Mouse (Mus musculus): Measurements from ENCODE around the gene Azin2. TPM values are rescaled to one million over a fixed set of nuclear protein-coding genes. Genes with fewer than 3 reads are reported as not detected.
A peak's percentile ranks its signal among the peaks of the same experiment; 100 is the strongest.

Azin2 gene
- polyA plus RNA-seq, 1 experiment from 2014 or later, result 17.5 TPM

DNA sequence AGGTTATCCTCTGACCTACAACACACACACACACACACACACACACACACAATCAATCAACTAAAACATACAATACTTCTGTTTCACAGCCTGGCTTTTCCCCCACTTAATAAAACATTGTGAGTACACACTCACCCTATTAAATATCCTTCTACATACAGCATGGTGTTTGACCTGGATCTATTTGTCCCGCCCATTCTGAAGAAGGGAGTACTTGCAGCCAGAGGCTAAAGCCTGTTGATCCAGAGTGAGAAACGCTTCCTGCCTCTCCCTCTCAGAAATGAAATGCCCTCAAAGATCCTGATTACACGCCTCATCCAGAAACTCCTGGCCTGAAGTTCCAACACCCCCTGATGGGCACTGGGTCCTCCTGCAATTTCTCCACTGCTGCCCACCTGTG lies 45.1 kb downstream of the Azin2 start:
- H3K27me3 ChIP-seq (replicated peaks; ENCODE audit: control insufficient read depth, insufficient read depth, low read length), result no peaks in the 10 kb centered on the region
- H3K4me1 ChIP-seq (replicated peaks; ENCODE audit: control insufficient read depth, insufficient read depth, low read length), result peaks cover 3% of the 10 kb centered on the region
- whole genome bisulfite sequencing, result 60% methylated on average over 3 of the region's 3 CpGs
- no peaks in the 10 kb centered on the region for H3K36me3 ChIP-seq (ENCODE audit: control insufficient read depth, insufficient read depth, low read length)
- H3K9me3 ChIP-seq (ENCODE audit: control insufficient read depth, low read length), result no peaks in the 10 kb centered on the region
- no peak overlapping the region for H3K4me2 ChIP-seq (ENCODE audit: low read length)
- no peak overlapping the region for H3K4me3 ChIP-seq (ENCODE audit: low read depth, low read length)
- no peak overlapping the region for H3K9ac ChIP-seq (ENCODE audit: low read length)
- no peak overlapping the region for H3K27ac ChIP-seq (ENCODE audit: low read depth)
- DNase-seq (ENCODE audit: low spot score), result no peak
- no peak for ATAC-seq (replicated peaks; ENCODE audit: low FRiP score, low TSS enrichment, low read depth)

- Histone ChIP-seq H3K9ac (ENCODE audit: low read length) (no peak overlapping the region), H3K27me3 (replicated peaks; ENCODE audit: control insufficient read depth, insufficient read depth, low read length) (no peaks in the 10 kb centered on the region), H3K4me3 (ENCODE audit: low read depth, low read length) (no peak overlapping the region), H3K36me3 (ENCODE audit: control insufficient read depth, insufficient read depth, low read length) (peaks cover 23% of the 10 kb centered on the region), H3K4me2 (ENCODE audit: low read length) (no peak overlapping the region), H3K9me3 (ENCODE audit: control insufficient read depth, low read length) (no peaks in the 10 kb centered on the region), H3K27ac (ENCODE audit: low read depth) (no peak overlapping the region), H3K4me1 (replicated peaks; ENCODE audit: control insufficient read depth, insufficient read depth, low read length) (peaks cover 3% of the 10 kb centered on the region)
- 28% methylated on average over 4 of the region's 4 CpGs for WGBS
- ATAC-seq (replicated peaks; ENCODE audit: low FRiP score, low TSS enrichment, low read depth) (no peak), DNase-seq (ENCODE audit: low spot score) (peak; percentile 79)
These were observed 48.4 kb downstream of the Azin2 start for GRCm38 (mm10) chr4:128913794-128914193.

- Histone ChIP-seq H3K36me3 (ENCODE audit: control insufficient read depth, insufficient read depth, low read length) (peaks cover 23% of the 10 kb centered on the region), H3K4me3 (ENCODE audit: low read depth, low read length) (no peak overlapping the region), H3K27me3 (replicated peaks; ENCODE audit: control insufficient read depth, insufficient read depth, low read length) (no peaks in the 10 kb centered on the region), H3K4me2 (ENCODE audit: low read length) (no peak overlapping the region), H3K27ac (ENCODE audit: low read depth) (no peak overlapping the region), H3K4me1 (replicated peaks; ENCODE audit: control insufficient read depth, insufficient read depth, low read length) (peaks cover 5% of the 10 kb centered on the region; the same call in 1 of the 2 replicates), H3K9me3 (ENCODE audit: control insufficient read depth, low read length) (no peaks in the 10 kb centered on the region), H3K9ac (ENCODE audit: low read length) (no peak overlapping the region)
- 88% methylated on average over 10 of the region's 10 CpGs for WGBS
- ATAC-seq (replicated peaks; ENCODE audit: low FRiP score, low TSS enrichment, low read depth) (no peak), DNase-seq (ENCODE audit: low spot score) (no peak)
These were observed 50.2 kb downstream of the Azin2 start for GRCm38 (mm10) chr4:128912085-128912484.

DNA sequence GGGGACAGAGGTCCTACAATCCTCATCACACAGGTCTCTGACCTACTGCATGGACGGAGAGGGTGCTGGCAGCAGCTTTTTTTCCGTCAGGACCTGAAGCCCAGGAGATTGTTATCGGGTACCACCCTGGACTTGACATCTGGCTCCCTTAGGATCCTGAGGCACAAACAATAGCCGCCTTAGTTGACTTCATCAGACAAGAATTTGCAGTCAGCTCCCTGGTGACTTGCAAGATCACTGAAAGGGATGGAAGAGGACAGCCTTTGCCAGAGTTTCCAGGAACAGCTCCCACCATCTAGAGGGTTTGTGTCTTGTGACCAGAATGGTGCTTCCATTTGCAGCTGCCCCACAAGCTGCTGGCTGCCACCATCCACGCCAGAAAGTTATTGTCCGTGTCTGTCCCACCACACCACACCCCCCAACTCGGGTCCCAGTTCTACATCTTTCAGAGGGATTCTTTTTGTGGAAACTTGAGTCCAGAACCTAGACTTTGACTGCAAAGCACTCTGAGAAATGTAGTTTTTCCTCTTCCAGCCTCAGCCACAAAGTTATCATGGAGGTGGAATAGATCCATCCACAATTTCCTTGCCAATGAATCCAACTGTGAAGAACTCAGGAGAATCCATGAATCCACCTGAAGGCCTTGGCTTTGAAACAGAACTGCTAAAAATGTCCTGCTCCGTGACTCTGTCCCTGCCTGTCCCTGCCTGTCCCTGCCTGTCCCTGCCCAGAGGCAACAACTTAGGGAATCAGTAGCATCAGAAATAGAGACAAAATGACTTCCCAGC lies 51.8 kb downstream of the Azin2 start:
- H3K4me3 ChIP-seq (ENCODE audit: low read depth, low read length), result no peak overlapping the region
- H3K36me3 ChIP-seq (ENCODE audit: control insufficient read depth, insufficient read depth, low read length), result peaks cover 23% of the 10 kb centered on the region
- DNase-seq (ENCODE audit: low spot score) (no peak), ATAC-seq (replicated peaks; ENCODE audit: low FRiP score, low TSS enrichment, low read depth) (no peak)
- 77% methylated on average over 8 of the region's 8 CpGs for WGBS
- no peak overlapping the region for H3K4me2 ChIP-seq (ENCODE audit: low read length)
- no peak overlapping the region for H3K9ac ChIP-seq (ENCODE audit: low read length)
- H3K4me1 ChIP-seq (replicated peaks; ENCODE audit: control insufficient read depth, insufficient read depth, low read length), result peaks cover 7% of the 10 kb centered on the region
- no peaks in the 10 kb centered on the region for H3K27me3 ChIP-seq (replicated peaks; ENCODE audit: control insufficient read depth, insufficient read depth, low read length)
- H3K27ac ChIP-seq (ENCODE audit: low read depth), result no peak overlapping the region
- H3K9me3 ChIP-seq (ENCODE audit: control insufficient read depth, low read length), result no peaks in the 10 kb centered on the region

- H3K4me1 ChIP-seq (replicated peaks; ENCODE audit: control insufficient read depth, insufficient read depth, low read length), result peaks cover 17% of the 10 kb centered on the region
- H3K27me3 ChIP-seq (replicated peaks; ENCODE audit: control insufficient read depth, insufficient read depth, low read length), result no peaks in the 10 kb centered on the region
- no peak overlapping the region for H3K4me3 ChIP-seq (ENCODE audit: low read depth, low read length)
- H3K36me3 ChIP-seq (ENCODE audit: control insufficient read depth, insufficient read depth, low read length), result peaks cover 23% of the 10 kb centered on the region
- H3K9ac ChIP-seq (ENCODE audit: low read length), result no peak overlapping the region
- DNase-seq (ENCODE audit: low spot score) (no peak), ATAC-seq (replicated peaks; ENCODE audit: low FRiP score, low TSS enrichment, low read depth) (no peak)
- H3K9me3 ChIP-seq (ENCODE audit: control insufficient read depth, low read length), result no peaks in the 10 kb centered on the region
- H3K27ac ChIP-seq (ENCODE audit: low read depth), result no peak overlapping the region
- H3K4me2 ChIP-seq (ENCODE audit: low read length), result no peak overlapping the region
- 89% methylated on average over 14 of the region's 14 CpGs for WGBS
These were observed 52.8 kb downstream of the Azin2 start for GRCm38 (mm10) chr4:128909378-128909831.

- H3K27ac ChIP-seq (ENCODE audit: low read depth), result no peak overlapping the region
- no peak overlapping the region for H3K4me2 ChIP-seq (ENCODE audit: low read length)
- no peak overlapping the region for H3K9ac ChIP-seq (ENCODE audit: low read length)
- no peaks in the 10 kb centered on the region for H3K27me3 ChIP-seq (replicated peaks; ENCODE audit: control insufficient read depth, insufficient read depth, low read length)
- H3K36me3 ChIP-seq (ENCODE audit: control insufficient read depth, insufficient read depth, low read length), result peaks cover 23% of the 10 kb centered on the region
- WGBS, result 65% methylated on average over 24 of the region's 24 CpGs
- ATAC-seq (replicated peaks; ENCODE audit: low FRiP score, low TSS enrichment, low read depth), result no peak
- H3K4me1 ChIP-seq (replicated peaks; ENCODE audit: control insufficient read depth, insufficient read depth, low read length), result peaks cover 23% of the 10 kb centered on the region
- DNase-seq (ENCODE audit: low spot score), result peak; percentile 69
- no peak overlapping the region for H3K4me3 ChIP-seq (ENCODE audit: low read depth, low read length)
- no peaks in the 10 kb centered on the region for H3K9me3 ChIP-seq (ENCODE audit: control insufficient read depth, low read length)
These were observed 53.5 kb downstream of the Azin2 start for GRCm38 (mm10) chr4:128908586-128909377.

- peaks cover 23% of the 10 kb centered on the region for H3K4me1 ChIP-seq (replicated peaks; ENCODE audit: control insufficient read depth, insufficient read depth, low read length)
- H3K27ac ChIP-seq (ENCODE audit: low read depth), result no peak overlapping the region
- no peak for DNase-seq (ENCODE audit: low spot score)
- no peak overlapping the region for H3K4me2 ChIP-seq (ENCODE audit: low read length)
- H3K9ac ChIP-seq (ENCODE audit: low read length), result no peak overlapping the region
- peaks cover 27% of the 10 kb centered on the region for H3K36me3 ChIP-seq (ENCODE audit: control insufficient read depth, insufficient read depth, low read length)
- no peaks in the 10 kb centered on the region for H3K9me3 ChIP-seq (ENCODE audit: control insufficient read depth, low read length)
- no peak for ATAC-seq (replicated peaks; ENCODE audit: low FRiP score, low TSS enrichment, low read depth)
- no peak overlapping the region for H3K4me3 ChIP-seq (ENCODE audit: low read depth, low read length)
- WGBS, result 61% methylated on average over 12 of the region's 12 CpGs
- no peaks in the 10 kb centered on the region for H3K27me3 ChIP-seq (replicated peaks; ENCODE audit: control insufficient read depth, insufficient read depth, low read length)
These were observed 54.8 kb downstream of the Azin2 start for GRCm38 (mm10) chr4:128907238-128907968.

DNA sequence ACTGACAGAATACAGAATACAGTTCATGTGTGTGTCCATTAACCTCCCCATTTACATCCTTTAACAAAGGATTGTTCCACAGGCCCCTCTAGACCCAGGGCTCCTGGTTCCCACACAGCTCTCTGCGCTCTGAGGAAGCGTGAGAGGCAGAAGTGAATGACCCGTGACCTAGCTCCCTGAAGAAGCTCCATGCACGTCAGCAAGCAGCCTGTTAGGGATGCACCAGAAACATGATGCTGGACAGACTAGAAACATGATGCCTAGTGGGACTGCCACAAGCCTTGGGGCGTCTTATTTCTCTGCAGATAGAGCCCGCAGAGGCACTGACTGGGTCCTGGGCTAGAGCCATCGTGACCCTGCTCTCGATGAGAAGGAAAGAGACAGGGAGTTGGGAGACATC lies 55.5 kb downstream of the Azin2 start:
- no peak overlapping the region for H3K4me2 ChIP-seq (ENCODE audit: low read length)
- no peaks in the 10 kb centered on the region for H3K27me3 ChIP-seq (replicated peaks; ENCODE audit: control insufficient read depth, insufficient read depth, low read length)
- no peak overlapping the region for H3K27ac ChIP-seq (ENCODE audit: low read depth)
- H3K9me3 ChIP-seq (ENCODE audit: control insufficient read depth, low read length), result no peaks in the 10 kb centered on the region
- H3K9ac ChIP-seq (ENCODE audit: low read length), result no peak overlapping the region
- ATAC-seq (replicated peaks; ENCODE audit: low FRiP score, low TSS enrichment, low read depth) (no peak), DNase-seq (ENCODE audit: low spot score) (no peak)
- 54% methylated on average over 8 of the region's 8 CpGs for WGBS
- peaks cover 30% of the 10 kb centered on the region for H3K36me3 ChIP-seq (ENCODE audit: control insufficient read depth, insufficient read depth, low read length)
- H3K4me3 ChIP-seq (ENCODE audit: low read depth, low read length), result no peak overlapping the region
- peaks cover 23% of the 10 kb centered on the region for H3K4me1 ChIP-seq (replicated peaks; ENCODE audit: control insufficient read depth, insufficient read depth, low read length)
